ENCODE assay signal across 31 mouse cellular contexts in genomic region chr17:94808758-94809157, GRCm38 (mm10).
"Had no signal": no experiment of that assay in that cellular context is flagged by ENCODE, and none has a peak within 500 bp of the region (broad histone marks: within the 10 kb centered on the region; RNA-seq: fewer than 3 reads in every experiment).

No protein-coding gene starts in this region.

- H3K9me3 ChIP-seq: liver, embryonic 13.5 days; liver, embryonic 15.5 days had no signal

- ATAC-seq: liver, embryonic 12.5 days; liver, postnatal 0 days; lung, postnatal 0 days; midbrain, embryonic 13.5 days; midbrain, embryonic 15.5 days; midbrain, embryonic 16.5 days had no signal

- DNase-seq: left cerebral cortex, postnatal 4 days; liver; liver, embryonic 13.5 days; liver, postnatal 0 days; lung, adult 18-20 months; lung, adult 2 months; lung, embryonic 14.5 days; lung, postnatal 10 days; lung, postnatal 14 days; lung, postnatal 36 days; lung, postnatal 4 days; midbrain, embryonic 14.5 days had no signal

- H3K36me3 ChIP-seq: liver, embryonic 15.5 days; midbrain, embryonic 12.5 days had no signal

- H3K4me2 ChIP-seq: limb, embryonic 12.5 days; limb, embryonic 13.5 days; limb, embryonic 15.5 days; liver, embryonic 11.5 days; liver, embryonic 12.5 days; liver, embryonic 13.5 days; liver, embryonic 15.5 days; lung, embryonic 14.5 days; lung, embryonic 15.5 days; midbrain, embryonic 11.5 days; midbrain, embryonic 12.5 days; midbrain, embryonic 13.5 days; midbrain, embryonic 15.5 days had no signal

- H3K9ac ChIP-seq: limb, embryonic 12.5 days; limb, embryonic 13.5 days; limb, embryonic 15.5 days; liver, embryonic 12.5 days; liver, embryonic 13.5 days; liver, embryonic 14.5 days; liver, embryonic 15.5 days; liver, postnatal 0 days; lung, embryonic 14.5 days; lung, embryonic 15.5 days; midbrain, embryonic 12.5 days; midbrain, embryonic 13.5 days; midbrain, embryonic 15.5 days had no signal

- H3K4me3 ChIP-seq: limb, embryonic 10.5 days; limb, embryonic 12.5 days; limb, embryonic 13.5 days; limb, embryonic 15.5 days; liver, embryonic 12.5 days; liver, embryonic 13.5 days; liver, embryonic 15.5 days; lung, embryonic 15.5 days; megakaryocyte, embryonic 14.5 days; midbrain, embryonic 10.5 days; midbrain, embryonic 12.5 days; midbrain, embryonic 13.5 days; midbrain, embryonic 15.5 days; myocyte had no signal

- H3K4me1 ChIP-seq: limb, embryonic 10.5 days; limb, embryonic 12.5 days; limb, embryonic 13.5 days; limb, embryonic 15.5 days; liver, embryonic 12.5 days; liver, embryonic 13.5 days; liver, embryonic 15.5 days; lung, embryonic 15.5 days; megakaryocyte, embryonic 14.5 days; midbrain, embryonic 10.5 days; midbrain, embryonic 12.5 days; midbrain, embryonic 13.5 days; midbrain, embryonic 15.5 days had no signal

- H3K27ac ChIP-seq: limb, embryonic 10.5 days; limb, embryonic 12.5 days; limb, embryonic 13.5 days; limb, embryonic 15.5 days; liver, embryonic 12.5 days; liver, embryonic 13.5 days; liver, embryonic 14.5 days; liver, embryonic 15.5 days; lung, embryonic 15.5 days; macrophage; midbrain, embryonic 10.5 days; midbrain, embryonic 12.5 days; midbrain, embryonic 13.5 days; midbrain, embryonic 15.5 days had no signal

- H3K27me3 ChIP-seq: limb, embryonic 12.5 days; limb, embryonic 13.5 days; limb, embryonic 15.5 days; liver, embryonic 12.5 days; liver, embryonic 13.5 days; liver, embryonic 15.5 days; lung, embryonic 15.5 days; megakaryocyte, embryonic 14.5 days; midbrain, embryonic 12.5 days; midbrain, embryonic 13.5 days; midbrain, embryonic 15.5 days had no signal
